Mouse (Mus musculus): ENCODE results near the gene Slc9a9. TPM values are rescaled to one million over a fixed set of nuclear protein-coding genes. Genes with fewer than 3 reads are reported as not detected.
A peak's percentile ranks its signal among the peaks of the same experiment; 100 is the strongest.

Gene Slc9a9
- polyA plus RNA-seq, 1 experiment from 2014 or later: 3.0 TPM

- 73% methylated on average over 3 of the region's 3 CpGs for WGBS
- no peak overlapping the region for H3K4me3 ChIP-seq
- H3K4me2 ChIP-seq (replicated peaks): no peak overlapping the region
Observed at GRCm38 (mm10) chr9:94740841-94741240, 71.1 kb downstream of the Slc9a9 start.

GRCm38 (mm10) chr9:94743291-94743690 lies 73.6 kb downstream of the Slc9a9 start:
- H3K27ac ChIP-seq (replicated peaks): no peak overlapping the region
- no peak overlapping the region for H3K9ac ChIP-seq (replicated peaks)
- WGBS: 75% methylated on average over 1 of the region's 1 CpGs
- 0 out of 2 replicates have a peak, but pooled peaks cover 8% of the 10 kb centered on the region for H3K4me1 ChIP-seq
- ATAC-seq (replicated peaks): no peak
- no peak overlapping the region for H3K4me3 ChIP-seq
- H3K36me3 ChIP-seq: no peaks in the 10 kb centered on the region
- H3K27me3 ChIP-seq: no peaks in the 10 kb centered on the region
- no peaks in the 10 kb centered on the region for H3K9me3 ChIP-seq
- H3K4me2 ChIP-seq (replicated peaks): no peak overlapping the region

More at GRCm38 (mm10) chr9:94740841-94741240, 71.1 kb downstream of the Slc9a9 start:
- Histone ChIP-seq H3K27me3 (no peaks in the 10 kb centered on the region), H3K9me3 (no peaks in the 10 kb centered on the region), H3K4me1 (0 out of 2 replicates have a peak, but pooled peaks cover 8% of the 10 kb centered on the region), H3K27ac (replicated peaks) (no peak overlapping the region), H3K9ac (replicated peaks) (no peak overlapping the region), H3K36me3 (no peaks in the 10 kb centered on the region)
- ATAC-seq (replicated peaks): no peak

GRCm38 (mm10) chr9:94748503-94748902 lies 78.8 kb downstream of the Slc9a9 start:
- Histone ChIP-seq H3K9me3 (no peaks in the 10 kb centered on the region), H3K4me1 (peaks cover 12% of the 10 kb centered on the region; the same call in 1 of the 2 replicates), H3K36me3 (no peaks in the 10 kb centered on the region), H3K27me3 (no peaks in the 10 kb centered on the region), H3K4me3 (no peak overlapping the region), H3K27ac (replicated peaks) (no peak overlapping the region), H3K9ac (replicated peaks) (no peak overlapping the region), H3K4me2 (replicated peaks) (no peak overlapping the region)
- WGBS: 47% methylated on average over 2 of the region's 2 CpGs
- ATAC-seq (replicated peaks): no peak

GRCm38 (mm10) chr9:94750187-94750586 lies 80.5 kb downstream of the Slc9a9 start:
- no peak overlapping the region for H3K27ac ChIP-seq (replicated peaks)
- H3K4me2 ChIP-seq (replicated peaks): no peak overlapping the region
- H3K27me3 ChIP-seq: no peaks in the 10 kb centered on the region
- H3K9me3 ChIP-seq: no peaks in the 10 kb centered on the region
- no peak overlapping the region for H3K9ac ChIP-seq (replicated peaks)
- no peaks in the 10 kb centered on the region for H3K36me3 ChIP-seq
- WGBS: 76% methylated on average over 8 of the region's 8 CpGs
- H3K4me1 ChIP-seq: peaks cover 12% of the 10 kb centered on the region; the same call in 1 of the 2 replicates
- ATAC-seq (replicated peaks): no peak
- H3K4me3 ChIP-seq: no peak overlapping the region

GRCm38 (mm10) chr9:94750935-94751637 lies 81.4 kb downstream of the Slc9a9 start:
- ATAC-seq (replicated peaks): peak; percentile 47; the same call in 1 of the 2 replicates
- Histone ChIP-seq H3K9ac (replicated peaks) (no peak overlapping the region), H3K9me3 (no peaks in the 10 kb centered on the region), H3K27me3 (no peaks in the 10 kb centered on the region), H3K4me1 (peaks cover 12% of the 10 kb centered on the region; the same call in 1 of the 2 replicates), H3K36me3 (no peaks in the 10 kb centered on the region), H3K27ac (replicated peaks) (no peak overlapping the region), H3K4me3 (no peak overlapping the region), H3K4me2 (replicated peaks) (no peak overlapping the region)
- 40% methylated on average over 19 of the region's 19 CpGs for WGBS

GRCm38 (mm10) chr9:94751638-94752021 lies 81.9 kb downstream of the Slc9a9 start:
- H3K36me3 ChIP-seq: no peaks in the 10 kb centered on the region
- no peak overlapping the region for H3K27ac ChIP-seq (replicated peaks)
- no peaks in the 10 kb centered on the region for H3K27me3 ChIP-seq
- no peaks in the 10 kb centered on the region for H3K9me3 ChIP-seq
- H3K4me1 ChIP-seq: peaks cover 12% of the 10 kb centered on the region; the same call in 1 of the 2 replicates
- 0 out of 2 replicates have a peak, but pooled peaks have one; percentile 30 for ATAC-seq (replicated peaks)
- H3K4me2 ChIP-seq (replicated peaks): no peak overlapping the region
- no peak overlapping the region for H3K4me3 ChIP-seq
- no peak overlapping the region for H3K9ac ChIP-seq (replicated peaks)
- WGBS: 42% methylated on average over 10 of the region's 10 CpGs

GRCm38 (mm10) chr9:94752121-94752520 lies 82.4 kb downstream of the Slc9a9 start:
- ATAC-seq (replicated peaks): no peak
- no peaks in the 10 kb centered on the region for H3K27me3 ChIP-seq
- WGBS: 78% methylated on average over 3 of the region's 3 CpGs

GRCm38 (mm10) chr9:94759904-94760303 lies 90.2 kb downstream of the Slc9a9 start:
- no peak overlapping the region for H3K4me3 ChIP-seq
- H3K9me3 ChIP-seq: no peaks in the 10 kb centered on the region
- no peak overlapping the region for H3K9ac ChIP-seq (replicated peaks)
- 6% methylated on average over 5 of the region's 5 CpGs for WGBS
- H3K27me3 ChIP-seq: no peaks in the 10 kb centered on the region
- H3K27ac ChIP-seq (replicated peaks): no peak overlapping the region
- peaks cover 7% of the 10 kb centered on the region for H3K4me1 ChIP-seq
- no peak overlapping the region for H3K4me2 ChIP-seq (replicated peaks)
- H3K36me3 ChIP-seq: no peaks in the 10 kb centered on the region
- no peak for ATAC-seq (replicated peaks)

More at GRCm38 (mm10) chr9:94752121-94752520, 82.4 kb downstream of the Slc9a9 start:
- Histone ChIP-seq H3K9me3 (no peaks in the 10 kb centered on the region), H3K27ac (replicated peaks) (no peak overlapping the region), H3K4me1 (peaks cover 12% of the 10 kb centered on the region; the same call in 1 of the 2 replicates), H3K4me2 (replicated peaks) (no peak overlapping the region), H3K4me3 (no peak overlapping the region), H3K9ac (replicated peaks) (no peak overlapping the region), H3K36me3 (no peaks in the 10 kb centered on the region)

GRCm38 (mm10) chr9:94768114-94768513 lies 98.4 kb downstream of the Slc9a9 start:
- Histone ChIP-seq H3K36me3 (no peaks in the 10 kb centered on the region), H3K4me2 (replicated peaks) (no peak overlapping the region), H3K27me3 (no peaks in the 10 kb centered on the region), H3K4me1 (0 out of 2 replicates have a peak, but pooled peaks cover 3% of the 10 kb centered on the region), H3K4me3 (no peak overlapping the region), H3K9me3 (no peaks in the 10 kb centered on the region), H3K9ac (replicated peaks) (no peak overlapping the region), H3K27ac (replicated peaks) (no peak overlapping the region)
- 4% methylated on average over 6 of the region's 6 CpGs for WGBS
- ATAC-seq (replicated peaks): peak; percentile 88

GRCm38 (mm10) chr9:94768524-94768923 lies 98.8 kb downstream of the Slc9a9 start:
- peak; percentile 44; the same call in 1 of the 2 replicates for ATAC-seq (replicated peaks)
- H3K4me1 ChIP-seq: peaks cover 6% of the 10 kb centered on the region; the same call in 1 of the 2 replicates
- no peaks in the 10 kb centered on the region for H3K27me3 ChIP-seq
- no peak overlapping the region for H3K9ac ChIP-seq (replicated peaks)
- 14% methylated on average over 4 of the region's 4 CpGs for WGBS
- no peak overlapping the region for H3K4me2 ChIP-seq (replicated peaks)
- no peak overlapping the region for H3K27ac ChIP-seq (replicated peaks)
- H3K36me3 ChIP-seq: no peaks in the 10 kb centered on the region
- no peak overlapping the region for H3K4me3 ChIP-seq
- no peaks in the 10 kb centered on the region for H3K9me3 ChIP-seq

- peak; percentile 63 for ATAC-seq (replicated peaks)
- 42% methylated on average over 4 of the region's 4 CpGs for WGBS
Observed at GRCm38 (mm10) chr9:94773357-94773756, 103.6 kb downstream of the Slc9a9 start.

GRCm38 (mm10) chr9:94788261-94788660 lies 118.6 kb downstream of the Slc9a9 start:
- ATAC-seq (replicated peaks): no peak
- Histone ChIP-seq H3K27me3 (no peaks in the 10 kb centered on the region), H3K9ac (replicated peaks) (no peak overlapping the region), H3K4me2 (replicated peaks) (no peak overlapping the region), H3K27ac (replicated peaks) (no peak overlapping the region), H3K9me3 (no peaks in the 10 kb centered on the region), H3K36me3 (no peaks in the 10 kb centered on the region), H3K4me1 (no peaks in the 10 kb centered on the region), H3K4me3 (no peak overlapping the region)
- WGBS: 90% methylated on average over 3 of the region's 3 CpGs

More at GRCm38 (mm10) chr9:94773357-94773756, 103.6 kb downstream of the Slc9a9 start:
- no peaks in the 10 kb centered on the region for H3K9me3 ChIP-seq
- H3K4me3 ChIP-seq: no peak overlapping the region
- H3K4me1 ChIP-seq: peaks cover 3% of the 10 kb centered on the region; the same call in 1 of the 2 replicates
- H3K4me2 ChIP-seq (replicated peaks): no peak overlapping the region
- no peak overlapping the region for H3K9ac ChIP-seq (replicated peaks)
- no peak overlapping the region for H3K27ac ChIP-seq (replicated peaks)
- H3K36me3 ChIP-seq: no peaks in the 10 kb centered on the region
- no peaks in the 10 kb centered on the region for H3K27me3 ChIP-seq
